Mouse (Mus musculus) liver, embryonic 14 days (tissue): ENCODE data around the gene 2300009A05Rik. TPM values are rescaled to one million over a fixed set of nuclear protein-coding genes. Genes with fewer than 3 reads are reported as not detected.

Source experiments
- polyA plus RNA-seq: library from polyadenylated mRNA; depleted of rRNA; stranded (reverse); fragments of >200 nt; gene quantifications from 2 replicates; pipeline ENCODE4 v1.2.3, GENCODE M21; 2012; rRNA removed

Gene 2300009A05Rik
- polyA plus RNA-seq, result 10.1 and 12.0 TPM in 2 replicates

DNA sequence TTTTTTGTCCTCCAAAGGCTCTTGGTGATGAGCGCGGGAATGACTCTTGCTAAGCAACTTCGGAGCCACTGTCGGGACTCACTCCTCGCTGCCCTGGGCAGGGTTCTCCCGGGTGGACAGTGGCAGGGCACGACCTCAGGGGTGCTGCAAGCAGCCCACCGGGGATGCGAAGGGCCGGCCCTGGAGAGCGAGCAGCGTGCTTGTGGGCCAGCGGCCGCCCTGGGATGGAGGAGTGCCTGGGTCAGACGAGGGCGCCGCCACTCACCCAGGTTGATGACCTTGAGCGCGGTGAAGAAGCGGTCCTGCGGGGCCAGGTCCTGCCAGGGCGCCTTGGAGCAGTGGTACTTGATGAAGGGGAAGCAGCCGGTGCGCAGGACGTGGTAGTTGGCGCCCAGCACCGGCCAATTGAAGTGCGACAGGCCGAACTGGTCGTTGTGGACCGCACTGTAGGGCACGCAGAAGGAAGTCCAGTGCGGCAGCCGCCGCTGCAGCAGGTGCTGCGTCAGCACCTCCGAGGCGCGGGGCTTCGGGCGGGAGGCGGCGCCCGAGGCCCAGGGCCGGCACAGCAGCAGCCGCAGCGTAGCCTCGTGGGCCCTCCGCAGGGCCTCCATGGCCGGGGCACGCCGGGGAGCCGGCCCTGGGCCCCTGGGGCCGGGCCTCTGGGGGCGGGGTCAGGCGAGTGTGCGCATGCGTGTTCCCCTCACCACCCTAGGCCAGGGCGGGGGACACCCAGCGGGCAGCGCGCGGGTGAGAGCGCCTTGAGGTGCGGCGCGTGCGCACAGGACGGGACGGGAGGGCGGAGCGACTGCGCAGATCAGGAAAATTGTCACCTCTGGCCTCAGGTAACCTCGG is at the start of gene 2300009A05Rik:
Gene 2300009A05Rik, minus strand, starts transcription at position 636 of the 852 bp plus-strand sequence.

DNA sequence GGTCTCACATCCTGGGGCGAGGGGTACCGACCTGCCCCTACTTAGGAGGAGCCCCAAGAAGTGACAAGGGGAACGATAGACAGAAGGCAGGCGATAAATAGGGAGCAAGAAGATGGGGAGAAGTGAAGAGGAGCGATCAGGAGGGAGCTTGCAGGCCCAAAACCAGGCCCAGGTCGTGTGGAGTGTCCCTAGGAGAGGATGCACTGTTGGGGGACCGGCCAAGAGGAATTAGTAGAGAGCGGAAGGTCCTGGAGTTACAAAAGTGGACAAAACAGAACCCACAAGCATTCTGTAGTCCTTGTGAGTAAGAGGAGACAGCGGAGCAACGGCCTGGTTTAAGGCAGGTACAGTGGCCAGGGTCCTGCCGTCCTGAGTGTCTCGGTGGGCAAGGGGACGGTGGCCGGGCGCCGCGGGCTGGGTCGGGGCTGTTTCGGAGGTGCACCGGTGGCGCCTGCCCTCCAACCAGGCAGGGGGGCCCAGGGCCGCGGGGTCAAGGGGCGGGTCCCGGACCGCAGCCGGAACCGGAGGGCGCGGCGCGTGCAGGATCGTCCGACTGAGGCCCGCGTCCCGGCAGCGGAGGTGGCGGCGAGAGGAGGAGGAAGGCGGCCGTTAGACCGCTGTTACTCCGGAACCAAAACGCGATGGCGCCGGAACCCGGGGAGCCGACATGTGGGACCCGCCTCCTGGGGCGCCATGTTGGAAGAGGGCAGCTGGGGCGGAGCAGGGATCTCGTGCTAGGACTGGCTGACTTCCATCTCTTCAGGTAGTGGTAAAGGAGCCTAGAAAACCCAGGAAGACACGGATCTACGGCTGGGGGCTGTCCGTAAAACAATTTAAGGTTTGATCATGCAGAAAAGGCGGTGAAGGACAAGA is 21.5 kb downstream of the 2300009A05Rik start, which contains the start of gene Map2k5:
Gene Map2k5, minus strand, starts transcription at position 633 of the 873 bp plus-strand sequence.

Other genes starting within 250 kb of the 2300009A05Rik start
- gene Map2k5, start 21.3 kb downstream of the 2300009A05Rik start, polyA plus RNA-seq, result 5.2 and 5.9 TPM in 2 replicates
- gene Iqch, start 203.2 kb upstream of the 2300009A05Rik start, polyA plus RNA-seq, result 0.01 TPM in 1 of 2 replicates, not detected in the other
- gene Aagab, start 203.4 kb upstream of the 2300009A05Rik start, polyA plus RNA-seq, result 7.5 and 8.1 TPM in 2 replicates